Mouse (Mus musculus) v-Abl transformed pro-B cells (cell line): ENCODE measurements at regions not wholly inside any gene's neighbourhood (a gene's known extent, or its start where the extent isn't known, plus 50 kb on each side); places are given as distances from the start of the nearest gene placed in this dataset.
"Not testable (repeated sequence)": the region's sequence is repeated elsewhere in the genome, so short reads cannot be mapped to it uniquely, and the experiment has no call there.

Source experiments
- in situ Hi-C, 2 experiments: fragments of 400-800 bp; cut with MboI; formaldehyde crosslinking; loops; one replicate each; pipeline ENCODE4 v1.15.1; 2025; ENCODE audit not compliant: unreplicated experiment in 2 of 2

DNA sequence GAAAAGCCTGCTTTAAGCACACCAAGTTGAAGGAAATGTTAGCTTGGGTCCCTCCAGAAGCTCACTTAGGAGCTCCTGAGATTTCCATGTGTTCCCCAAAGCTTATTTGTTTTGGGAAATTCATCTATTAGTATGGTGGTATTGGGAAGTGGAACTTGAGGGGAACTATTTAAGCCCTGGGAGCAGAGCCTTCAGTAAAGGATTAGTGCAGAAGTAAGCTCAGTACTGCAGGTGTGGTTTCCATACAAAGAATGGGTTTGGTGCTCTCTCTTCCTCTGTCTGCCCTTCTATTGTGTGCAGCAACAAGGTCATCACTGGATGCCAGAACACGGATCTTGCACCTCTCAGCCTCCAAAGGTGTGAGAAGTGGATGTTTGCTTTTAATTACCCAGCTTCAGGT, 57.2 kb downstream of the Foxa2 start:
- in situ Hi-C loops = no loop called here

DNA sequence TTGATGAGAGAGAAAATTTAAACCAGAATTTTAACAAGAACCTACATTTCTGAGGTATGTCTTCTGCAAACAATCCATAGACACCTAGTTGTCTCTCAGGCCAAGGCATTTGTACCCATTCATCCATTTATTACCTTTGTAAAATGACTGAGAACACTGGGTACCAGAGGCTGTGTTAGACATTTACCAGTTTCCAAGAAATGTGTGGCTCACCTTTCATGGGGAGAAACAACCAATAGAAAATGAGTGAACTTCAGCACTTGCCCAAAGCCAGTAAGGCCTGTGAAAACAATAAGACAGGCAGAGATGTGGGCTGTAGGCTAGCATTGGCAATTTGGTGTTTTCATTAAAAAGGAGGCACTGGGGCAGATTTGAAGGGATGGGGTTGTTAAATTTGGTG, 58.2 kb downstream of the Foxa2 start:
- in situ Hi-C loops = no loop called here

DNA sequence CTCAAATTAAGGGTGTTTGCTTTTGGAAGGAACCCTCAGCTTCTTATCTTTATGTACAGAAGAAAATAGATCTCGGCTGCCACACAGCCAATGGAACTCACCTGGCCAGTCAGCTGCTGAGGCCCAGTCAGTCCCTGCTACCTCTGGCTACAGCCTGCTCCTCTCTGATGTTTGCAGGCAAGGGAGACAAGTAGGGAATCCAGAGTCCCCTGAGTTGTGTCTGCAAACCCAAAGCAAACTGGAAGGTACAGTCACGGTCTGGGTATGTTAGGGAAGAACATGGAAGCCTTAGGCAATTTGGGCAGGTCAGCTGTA, 61.6 kb downstream of the Foxa2 start:
- in situ Hi-C loops = no loop called here

DNA sequence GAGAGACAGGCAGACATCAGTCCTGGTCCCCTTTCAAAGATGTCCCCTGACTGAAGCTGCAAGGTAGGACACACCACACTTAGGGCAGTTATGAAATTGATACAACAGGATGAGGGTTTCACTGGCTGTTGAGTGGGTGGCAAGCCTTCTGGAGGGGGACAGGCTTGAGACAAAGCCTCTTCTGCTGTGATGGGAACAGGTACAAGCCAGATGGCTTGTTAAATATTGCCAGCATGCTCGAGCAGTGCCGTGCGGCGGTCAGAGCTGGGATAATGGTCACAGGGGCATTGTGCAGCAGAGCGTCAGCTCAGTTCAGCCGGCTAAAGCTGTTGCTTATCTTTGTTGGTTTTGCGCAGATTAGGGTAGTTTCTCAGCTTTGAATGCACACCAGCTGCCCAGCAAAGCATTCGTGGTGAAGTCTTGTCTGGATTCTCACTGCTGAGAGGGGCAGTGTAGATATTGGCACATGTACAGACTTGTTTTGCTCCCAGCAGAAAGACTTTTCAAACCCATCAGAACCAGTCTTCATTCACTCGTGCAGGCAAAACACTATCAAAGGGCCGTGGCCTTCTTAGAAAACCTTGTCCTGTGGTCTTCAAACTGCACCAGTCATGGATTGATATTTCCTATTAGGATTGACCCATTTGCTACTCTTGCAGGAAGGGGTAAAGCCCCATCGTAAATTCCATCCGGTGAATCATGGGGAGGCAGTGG, 62.1 kb downstream of the Foxa2 start:
- in situ Hi-C loops = no loop called here

DNA sequence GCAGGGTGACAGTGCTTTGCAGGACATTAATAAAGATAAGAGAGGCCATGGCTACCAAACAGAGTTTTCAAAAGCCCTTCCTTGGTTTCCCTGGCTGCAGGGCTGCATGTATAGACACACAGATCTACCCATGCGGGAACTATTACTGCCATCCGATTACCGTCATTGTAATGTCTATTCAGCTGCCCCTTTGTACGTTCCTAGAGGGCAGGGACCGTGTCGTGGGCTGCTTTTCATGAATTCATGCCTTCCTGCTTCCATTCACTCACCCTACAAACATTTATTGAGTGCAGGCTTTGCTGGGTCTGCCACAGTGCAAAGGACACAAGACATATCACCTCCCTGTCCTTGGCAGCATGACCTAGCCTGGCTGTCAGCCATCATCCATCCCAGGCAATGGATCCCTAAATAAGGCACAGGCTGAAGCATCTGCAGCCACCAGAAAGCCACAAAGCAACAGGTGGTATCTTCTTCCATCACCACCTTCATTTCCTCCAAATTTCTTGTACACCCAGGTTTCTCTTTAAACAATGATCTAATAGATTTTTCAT, 65.8 kb downstream of the Foxa2 start:
- in situ Hi-C loops = no loop called here

DNA sequence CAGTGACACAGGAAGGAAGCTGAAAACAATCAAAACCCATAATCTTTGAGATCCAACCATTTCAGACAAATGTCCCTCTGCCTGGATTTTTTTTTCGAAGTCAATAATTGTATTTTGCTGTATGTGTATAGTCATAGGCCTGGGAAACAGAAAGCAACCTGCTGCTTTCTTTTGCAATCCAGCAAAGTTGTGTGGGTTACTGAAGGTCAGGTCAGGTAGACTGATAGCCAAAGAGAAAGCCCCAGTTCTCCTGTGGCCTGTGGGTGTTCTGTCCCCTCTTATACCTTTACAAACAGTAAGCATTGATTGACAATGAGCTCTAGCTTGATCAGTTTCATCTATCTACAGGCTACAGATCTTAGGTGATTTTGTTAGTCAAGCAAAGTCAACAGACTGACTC, 66.4 kb downstream of the Foxa2 start:
- in situ Hi-C loops = no loop called here

DNA sequence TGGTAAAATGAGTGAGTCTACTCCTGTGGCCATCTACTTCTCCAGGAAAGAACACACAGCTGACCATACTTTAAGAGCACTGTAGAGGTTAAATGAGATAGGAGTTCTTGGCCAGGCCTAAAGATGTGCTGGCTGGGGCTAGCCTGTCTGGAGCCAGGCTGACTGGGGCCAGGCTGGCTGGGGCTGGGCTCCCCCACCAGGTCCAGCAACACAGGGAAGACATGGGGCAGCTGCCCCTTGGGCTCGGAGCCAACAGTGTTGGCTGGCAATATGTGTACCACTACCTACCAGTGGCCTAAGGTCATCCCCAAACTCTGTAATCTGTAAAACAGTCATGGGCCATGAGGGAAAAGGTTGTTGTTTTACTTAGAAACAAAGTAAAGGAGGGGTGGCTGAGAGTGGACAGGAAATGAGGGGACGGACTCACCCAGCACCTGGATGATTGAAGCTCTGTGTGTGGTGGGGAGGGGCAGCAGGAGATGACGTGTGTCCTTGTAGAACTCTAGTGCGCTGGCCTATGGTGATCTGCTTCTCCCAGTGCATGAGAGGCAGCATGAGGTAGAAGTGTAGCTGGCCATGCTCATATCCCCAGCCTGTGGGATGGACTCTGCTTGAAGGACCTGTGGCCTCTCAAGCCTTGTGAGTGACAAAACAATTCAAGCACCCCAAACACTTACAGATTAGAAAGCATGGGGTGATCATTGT, 67.0 kb downstream of the Foxa2 start:
- in situ Hi-C loops = no loop called here

DNA sequence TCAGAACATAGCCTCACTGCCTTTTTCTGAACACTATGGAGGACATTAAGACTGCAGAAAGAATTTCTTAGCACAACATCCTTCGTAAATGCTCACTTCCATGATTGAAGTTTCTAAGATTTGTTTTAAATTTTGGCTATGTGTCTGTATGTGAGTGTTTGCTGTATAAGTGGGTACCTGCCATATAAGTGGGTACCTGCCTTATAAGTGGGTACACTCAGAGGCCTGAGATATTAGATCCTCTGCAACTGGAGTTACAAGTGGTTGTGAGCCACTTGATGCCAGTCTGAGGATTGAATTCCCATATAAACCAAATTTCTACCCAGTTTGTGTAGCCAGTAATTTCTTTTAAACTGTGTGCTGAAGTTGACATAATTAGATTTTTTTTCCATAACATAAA, 67.8 kb downstream of the Foxa2 start:
- in situ Hi-C loops = no loop called here

DNA sequence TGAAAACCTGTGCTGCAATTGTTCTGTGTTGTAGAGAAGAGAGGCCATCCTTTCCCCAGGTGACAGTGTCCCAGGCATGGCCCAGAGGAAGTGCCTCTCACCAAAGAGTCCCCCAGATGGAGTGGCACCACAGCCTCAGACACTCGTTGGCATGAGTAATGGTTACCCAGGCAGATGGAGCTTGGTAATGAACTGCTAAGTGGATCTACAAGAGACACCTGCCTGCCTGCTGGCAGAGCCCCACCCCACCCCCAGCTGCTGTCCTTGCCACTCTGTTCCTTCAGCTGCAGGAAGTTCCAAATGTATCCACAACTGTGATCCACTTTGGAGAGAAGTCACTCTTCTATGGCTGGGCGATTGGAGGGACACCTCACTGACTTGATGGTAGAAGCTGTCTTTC, 72.0 kb downstream of the Foxa2 start:
- in situ Hi-C loops = no loop called here

DNA sequence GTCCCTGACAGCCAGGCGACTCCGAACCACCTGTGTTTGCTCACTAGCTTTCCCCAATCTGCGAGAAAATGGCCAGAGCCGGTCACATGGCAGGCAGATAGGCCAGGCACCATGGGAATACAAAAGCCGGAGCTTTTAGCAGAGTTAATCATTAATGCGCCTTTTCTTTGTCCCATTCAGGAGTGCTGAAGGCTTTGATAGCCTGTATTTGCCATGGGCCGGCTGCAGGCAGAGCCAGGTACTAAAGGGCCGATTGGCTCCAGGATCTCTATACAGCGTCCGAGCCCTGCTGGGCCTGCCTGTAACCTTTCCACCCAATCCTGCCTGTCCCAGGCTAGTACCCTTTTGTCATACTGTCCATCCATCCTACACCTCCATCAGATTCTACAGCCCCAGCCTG, 78.1 kb downstream of the Foxa2 start:
- in situ Hi-C loops = no loop called here

DNA sequence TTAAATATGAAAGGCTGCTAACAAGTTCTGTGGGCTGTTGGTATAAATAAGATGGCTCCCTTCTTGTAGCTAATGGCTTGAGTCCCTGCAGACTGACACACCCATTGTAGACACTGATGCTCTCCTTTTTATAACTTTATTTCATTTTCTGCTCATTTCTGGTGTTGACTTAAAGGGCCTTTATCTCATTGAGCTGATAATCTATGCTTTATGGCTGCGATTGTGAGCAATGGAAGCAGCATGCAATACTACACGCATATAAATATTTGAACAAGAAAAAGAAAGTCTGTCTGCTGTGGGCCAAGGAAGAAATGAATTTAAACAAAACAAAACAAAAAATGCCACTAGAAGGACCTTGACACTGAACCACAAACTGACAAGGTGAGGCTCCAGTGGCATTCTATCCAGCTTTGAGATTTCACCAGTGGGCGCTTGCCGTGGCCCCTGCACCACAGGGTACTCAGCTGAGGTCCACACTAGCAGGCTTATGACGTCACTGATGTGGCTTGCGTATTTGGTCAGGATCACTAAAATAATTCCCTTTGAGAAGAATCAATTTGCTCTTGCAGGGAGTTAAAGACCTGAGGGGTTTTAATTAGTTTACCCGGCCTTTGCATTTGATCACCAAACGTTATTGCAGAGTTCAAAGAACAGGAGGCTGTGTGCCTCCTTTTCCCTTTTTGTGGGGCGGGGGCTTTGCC, 78.8 kb downstream of the Foxa2 start:
- in situ Hi-C loops = no loop called here

DNA sequence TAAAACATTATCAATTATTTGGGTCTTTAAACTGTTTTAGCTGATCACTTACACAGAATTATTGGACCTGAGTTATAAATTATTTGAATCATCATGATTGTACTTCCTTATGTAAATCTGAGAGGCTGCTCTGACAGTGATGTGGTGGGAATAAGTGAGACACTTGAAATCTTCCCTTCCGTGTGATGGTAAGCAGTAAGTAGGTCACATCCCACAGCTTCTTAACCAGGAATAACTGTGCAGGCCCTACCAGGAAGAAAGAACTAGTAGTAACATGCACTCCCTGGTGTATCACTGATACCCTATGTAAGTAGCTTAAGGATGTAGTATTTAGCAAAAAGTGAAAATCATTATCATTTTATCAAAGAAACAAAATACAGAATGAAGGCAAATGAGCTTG, 83.5 kb downstream of the Foxa2 start:
- in situ Hi-C loops = not testable (repeated sequence)

DNA sequence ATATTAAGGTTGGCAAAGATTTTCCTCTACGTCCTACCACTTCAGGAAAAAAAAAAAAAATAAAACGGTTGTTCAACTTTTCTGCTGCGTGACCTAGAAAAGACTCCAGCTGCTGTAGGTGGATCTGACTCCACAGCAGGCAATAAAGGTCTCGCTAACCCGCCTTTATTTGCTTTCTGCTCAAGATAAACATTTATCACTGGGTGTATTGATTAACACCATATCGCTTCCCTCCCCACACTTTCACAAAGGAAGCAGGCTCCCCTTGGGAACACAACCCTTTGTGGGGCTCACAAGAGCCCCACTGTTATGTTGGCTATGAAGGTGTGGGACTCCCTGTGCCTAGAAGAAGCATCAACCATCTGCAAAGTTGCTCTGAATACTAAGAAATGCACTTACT, 85.1 kb downstream of the Foxa2 start:
- in situ Hi-C loops = no loop called here

DNA sequence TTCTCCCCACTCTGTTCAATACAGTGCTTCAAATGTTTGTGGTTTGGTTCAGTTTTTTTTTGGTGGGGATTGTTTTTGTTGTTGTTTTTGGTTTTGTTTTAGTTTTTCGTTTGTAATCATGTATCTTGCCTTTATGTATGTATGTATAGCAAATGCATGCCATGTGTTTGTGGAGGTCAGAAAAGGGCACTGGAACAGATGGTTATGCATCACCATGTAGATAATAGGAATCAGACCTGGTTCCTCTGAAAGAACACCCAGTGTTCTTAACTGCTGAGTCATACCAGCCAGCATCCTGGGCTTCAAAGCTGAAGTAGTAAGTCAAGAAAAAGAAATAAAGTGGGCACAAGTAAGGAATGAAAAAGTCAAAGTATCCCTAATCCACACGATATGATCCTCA, 92.6 kb downstream of the Foxa2 start:
- in situ Hi-C loops = no loop called here

DNA sequence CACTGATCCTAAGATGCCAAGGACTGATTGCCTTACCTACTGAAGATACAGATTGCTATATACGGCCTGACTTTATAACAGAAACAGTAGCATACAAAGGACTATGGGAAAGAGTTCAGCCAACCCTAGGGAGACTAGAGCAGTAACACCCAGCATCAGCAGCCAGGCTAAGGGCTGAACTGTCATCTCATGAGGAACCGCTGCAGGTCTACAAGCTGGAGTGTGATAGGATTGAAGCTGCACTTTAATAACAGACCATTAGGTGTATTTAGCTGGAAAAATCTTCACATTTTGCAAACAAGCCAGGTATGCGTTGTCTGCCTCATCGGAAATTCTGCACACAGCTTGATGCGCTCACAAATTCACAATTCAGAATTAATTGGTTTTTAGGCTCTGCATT, 95.5 kb downstream of the Foxa2 start:
- in situ Hi-C loops = no loop called here

DNA sequence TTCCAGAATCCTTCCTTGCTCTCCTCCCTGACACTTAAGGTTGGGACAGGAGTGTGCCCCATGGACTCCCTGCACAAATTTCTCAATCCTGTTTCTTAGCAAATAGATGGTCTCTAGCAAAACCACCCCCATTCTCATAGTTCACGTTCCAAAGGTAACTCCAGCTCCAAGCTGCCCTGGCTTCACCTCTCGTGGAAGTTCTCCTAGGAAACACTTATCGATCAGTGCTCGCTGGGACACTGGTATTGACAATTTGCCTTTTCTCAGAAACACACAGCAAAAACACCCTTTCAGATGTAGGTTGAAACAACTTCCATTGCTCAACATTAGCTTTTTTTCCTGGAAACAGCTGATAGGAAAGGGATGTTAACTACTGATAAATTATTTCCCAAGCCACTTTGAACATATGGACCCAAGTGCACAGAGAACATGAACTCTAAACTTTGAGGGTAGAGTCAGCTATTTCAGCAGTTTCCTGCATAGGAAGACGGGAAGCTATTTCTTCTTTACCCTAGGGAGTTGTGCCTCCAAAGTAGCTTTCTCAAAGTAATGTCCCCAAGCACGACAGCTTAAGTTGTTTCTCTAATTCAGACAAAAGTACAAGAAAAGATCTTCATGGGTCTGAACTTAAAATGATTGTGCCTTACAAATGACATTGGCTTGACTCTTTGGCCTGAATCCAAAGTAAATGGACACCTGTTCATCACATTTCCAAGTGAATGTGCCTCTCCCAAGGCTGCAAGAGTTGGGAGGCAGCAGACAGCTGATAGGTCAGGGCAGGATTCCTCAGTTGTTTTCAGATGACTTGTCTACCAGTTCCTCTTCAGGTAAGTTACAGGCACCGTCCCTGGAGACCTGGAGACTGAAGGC, 102.4 kb downstream of the Foxa2 start:
- in situ Hi-C loops = no loop called here

DNA sequence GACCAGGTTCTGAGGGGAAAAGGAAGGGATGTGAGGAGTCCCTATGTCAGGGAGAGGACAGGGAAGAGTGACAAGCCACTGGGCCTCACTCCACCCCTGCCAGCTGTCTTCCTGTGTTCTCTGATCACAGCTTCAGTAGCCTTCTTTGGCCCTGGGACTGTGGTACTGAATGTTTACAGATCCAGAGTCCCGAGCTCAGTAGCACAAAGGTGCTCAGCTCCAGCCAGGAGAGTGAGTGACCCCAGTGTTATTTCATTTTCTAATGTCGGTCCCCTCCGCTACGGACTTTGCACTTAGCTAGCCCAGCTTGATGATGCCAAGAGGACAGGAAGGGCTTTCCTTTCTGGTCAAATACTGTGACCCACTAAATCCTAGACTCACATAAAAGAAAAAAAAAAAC, 104.2 kb downstream of the Foxa2 start:
- in situ Hi-C loops = no loop called here

DNA sequence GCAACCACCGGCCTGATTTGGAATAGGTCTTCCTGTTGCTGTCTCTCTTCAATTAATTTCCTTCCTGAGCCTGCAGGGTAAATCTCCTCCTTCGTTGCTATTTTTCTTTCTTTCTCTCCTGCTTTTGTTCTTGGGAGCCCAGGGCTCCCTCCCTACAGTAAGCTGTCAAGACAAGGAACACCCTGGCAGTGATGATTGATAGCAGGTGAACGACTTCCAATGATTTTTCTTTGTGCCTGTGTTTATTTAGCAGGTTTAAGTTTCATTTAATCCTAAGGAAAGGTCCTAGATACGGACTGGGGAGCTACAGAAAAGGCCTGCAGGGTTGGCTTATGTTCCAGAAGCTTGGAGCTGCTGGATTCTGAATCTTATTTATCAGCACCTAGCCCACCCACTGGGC, 105.5 kb downstream of the Foxa2 start:
- in situ Hi-C loops = no loop called here

DNA sequence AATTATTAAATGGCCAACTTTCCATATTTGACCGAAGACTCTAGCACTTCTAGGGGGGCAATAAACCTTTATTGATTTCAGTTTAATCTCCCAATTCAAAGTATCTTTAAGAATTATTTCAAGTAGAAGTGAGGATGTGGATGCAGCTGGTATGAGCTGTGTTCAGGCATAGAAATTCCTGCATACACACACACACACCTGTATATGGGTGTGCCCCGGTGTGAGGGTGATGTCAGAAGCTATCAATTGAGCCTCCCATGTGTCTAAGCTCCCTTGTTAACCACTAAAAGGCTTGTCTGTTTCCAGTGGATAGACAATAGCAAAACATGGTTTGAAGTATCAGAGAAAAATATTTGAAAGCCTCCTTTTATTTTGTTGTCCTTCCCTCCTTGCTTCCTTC, 114.3 kb downstream of the Foxa2 start:
- in situ Hi-C loops = no loop called here

DNA sequence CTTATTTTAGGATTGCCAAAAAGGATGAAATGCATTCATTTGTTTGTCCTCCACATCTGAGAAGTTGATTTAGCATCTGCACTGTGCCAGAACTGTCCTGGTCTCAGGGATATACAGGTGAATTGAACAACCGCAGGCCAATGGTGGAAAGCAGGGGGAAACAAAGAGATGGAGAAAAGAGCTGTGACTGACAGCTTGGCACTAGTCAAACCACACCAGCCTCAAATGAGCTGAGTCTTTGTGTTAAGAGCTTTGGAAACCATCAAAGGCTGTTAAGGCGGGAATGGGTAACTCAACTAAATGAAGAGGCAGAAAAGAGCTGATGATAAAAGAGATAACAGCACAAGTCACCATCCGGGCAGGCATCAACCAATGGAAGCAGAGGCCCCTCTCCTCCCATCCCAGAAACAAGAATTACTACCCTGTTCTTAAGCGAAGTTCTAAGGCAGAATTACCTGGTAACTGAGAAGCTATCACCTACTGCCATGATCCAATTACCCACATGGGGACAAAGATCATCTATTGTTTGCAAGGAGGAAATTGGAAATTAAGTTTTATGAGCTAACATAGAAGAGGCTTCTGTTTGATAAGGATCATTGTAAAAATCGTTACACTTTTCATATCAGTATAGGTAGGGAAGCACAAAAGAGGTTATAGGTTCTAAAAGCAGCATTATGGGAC, 117.6 kb downstream of the Foxa2 start:
- in situ Hi-C loops = no loop called here
